Comparison of ENCODE assay signal across 14 mouse cellular contexts in genomic region chr2:75828931-75829610, GRCm38 (mm10). TPM values are rescaled to one million over a fixed set of nuclear protein-coding genes. Genes with fewer than 3 reads are reported as not detected.
DNase-seq lines count a peak whose midpoint lies in the region; ATAC-seq and TF ChIP-seq lines count a peak whose summit lies in the region.
"Had no signal": no experiment of that assay in that cellular context is flagged by ENCODE, and none has a peak within 500 bp of the region (broad histone marks: within the 10 kb centered on the region; RNA-seq: fewer than 3 reads in every experiment).

No protein-coding gene starts in this region.

- H3K4me3 ChIP-seq in lung, postnatal 0 days (ENCODE audit: low read depth, low read length), result no peak overlapping the region
- no peak overlapping the region for H3K4me3 ChIP-seq in lung, adult 2 months (replicated peaks; ENCODE audit: extremely low read depth, low read depth, low read length)
- H3K4me3 ChIP-seq: limb, embryonic 13.5 days; midbrain, embryonic 12.5 days; neural tube, embryonic 15.5 days had no signal

- H3K4me1 ChIP-seq in lung, postnatal 0 days (ENCODE audit: insufficient read depth, low read depth, low read length), result peaks cover 8% of the 10 kb centered on the region; the same call in 1 of the 2 replicates
- H3K4me1 ChIP-seq in lung, adult 2 months (ENCODE audit: control insufficient read depth, insufficient read depth, low read length), result peaks cover 6% of the 10 kb centered on the region

- TF ChIP-seq CTCF in lung, postnatal 0 days (IDR thresholded peaks at IDR 0.05), result no peak
- no peak for TF ChIP-seq CTCF in lung, adult 2 months (IDR thresholded peaks at IDR 0.05; ENCODE audit: insufficient read depth, low read length)

- WGBS in lung, postnatal 0 days, result 73% methylated on average over 8 of the region's 8 CpGs
- WGBS in lung, adult 2 months, result 58% methylated on average over 8 of the region's 8 CpGs

- no peak overlapping the region for H3K9ac ChIP-seq in lung, postnatal 0 days (replicated peaks; ENCODE audit: low read depth)
- H3K9ac ChIP-seq: limb, embryonic 13.5 days; midbrain, embryonic 12.5 days; neural tube, embryonic 15.5 days had no signal

- H3K36me3 ChIP-seq in lung, postnatal 0 days (ENCODE audit: insufficient read depth, low read length), result no peaks in the 10 kb centered on the region
- H3K36me3 ChIP-seq in splenic B cell, adult 2 months (ENCODE audit: control insufficient read depth, insufficient read depth, low read length, poor library complexity, severe bottlenecking), result no peaks in the 10 kb centered on the region
- H3K36me3 ChIP-seq: limb, embryonic 13.5 days; midbrain, embryonic 12.5 days; neural tube, embryonic 15.5 days had no signal

- ATAC-seq in lung, postnatal 0 days, result no peak
- peak; percentile 36 to 67 for ATAC-seq in hematopoietic stem cell, adult 5-6 weeks (replicated peaks in 1 of 2; ENCODE audit: insufficient read depth in 1 of 2, low FRiP score in 2 of 2, low TSS enrichment in 1 of 2, low read depth in 1 of 2, poor library complexity in 2 of 2, severe bottlenecking in 2 of 2)

- H3K9me3 ChIP-seq in lung, postnatal 0 days (ENCODE audit: low read length), result no peaks in the 10 kb centered on the region
- H3K9me3 ChIP-seq: limb, embryonic 13.5 days; midbrain, embryonic 12.5 days; neural tube, embryonic 15.5 days had no signal

- TF ChIP-seq EP300 in lung, postnatal 0 days (IDR thresholded peaks at IDR 0.05), result no peak

- no peaks in the 10 kb centered on the region for H3K27me3 ChIP-seq in lung, postnatal 0 days (replicated peaks; ENCODE audit: insufficient read depth, low read length)
- H3K27me3 ChIP-seq in splenic B cell, adult 2 months (ENCODE audit: control insufficient read depth, insufficient read depth, low read length, poor library complexity, severe bottlenecking), result no peaks in the 10 kb centered on the region
- H3K27me3 ChIP-seq: limb, embryonic 13.5 days; midbrain, embryonic 12.5 days; neural tube, embryonic 15.5 days had no signal

- peak; percentile 18 to 52 for DNase-seq in heart, adult 9 months (ENCODE audit: low spot score in 2 of 2)
- no peak for DNase-seq in heart, postnatal 4 days
- no peak for DNase-seq in lung, postnatal 0 days (ENCODE audit: low spot score)
- no peak for DNase-seq in lung, adult 2 months
- peak; percentile 77 for DNase-seq in splenic B cell, adult 2 months (ENCODE audit: low read depth, low spot score)
- no peak for DNase-seq in thymus, postnatal 4 days
- no peak for DNase-seq in left cerebral cortex, adult 18-20 months (ENCODE audit: low spot score in 2 of 2)
- DNase-seq: cerebellum, postnatal 36 days; kidney, postnatal 14 days; thymus, postnatal 36 days had no signal

- TF ChIP-seq POLR2A in lung, adult 2 months (IDR thresholded peaks at IDR 0.05; ENCODE audit: borderline replicate concordance, extremely low read depth, low read depth, low read length), result no peak

- no peak overlapping the region for H3K4me2 ChIP-seq in lung, postnatal 0 days (replicated peaks; ENCODE audit: low read depth, low read length)
- H3K4me2 ChIP-seq: limb, embryonic 13.5 days; midbrain, embryonic 12.5 days; neural tube, embryonic 15.5 days had no signal

- H3K27ac ChIP-seq in lung, postnatal 0 days (ENCODE audit: low read length), result 0 out of 2 replicates have a peak overlapping the region, but pooled peaks have one; percentile 20
- H3K27ac ChIP-seq: limb, embryonic 13.5 days; midbrain, embryonic 12.5 days; neural tube, embryonic 15.5 days had no signal

RNA-seq across cellular contexts. Expression of gene Agps, which starts 2.9 kb away (rescaled TPM):
- total RNA-seq in heart, postnatal 4 days (2021), result 10 to 100 TPM; 49.4 to 57.1 TPM
- polyA plus RNA-seq in lung, postnatal 0 days (2015; fragmentation: Nextera tagmentation; extraction: Ambion mirVana), result 14.2 and 16.4 TPM in 2 replicates
- polyA plus RNA-seq in lung, adult 2 months (2012; rRNA removed), result 5.7 and 10.3 TPM in 2 replicates
- total RNA-seq in hematopoietic stem cell, adult 5-6 weeks (2017), result 38.7 and 63.6 TPM in 2 replicates
- total RNA-seq in left cerebral cortex, adult 18-20 months (2021), result 10 to 100 TPM; 35.7 to 39.7 TPM

Comparison
In these comparisons a context has a peak if more than half of its experiments do, and no peak if none do; other contexts are left out.
1. DNase-seq: peak in heart, adult 9 months (2 of 2) and splenic B cell, adult 2 months (single experiment); none in heart, postnatal 4 days (single experiment), lung, postnatal 0 days (single experiment), lung, adult 2 months (single experiment), thymus, postnatal 4 days (single experiment) and left cerebral cortex, adult 18-20 months (0 of 2).